ENCODE assay signal across 25 mouse cellular contexts in genomic region chr1:90403057-90403456, GRCm38 (mm10).
DNase-seq lines count a peak whose midpoint lies in the region; ATAC-seq and TF ChIP-seq lines count a peak whose summit lies in the region.
"Had no signal": no experiment of that assay in that cellular context is flagged by ENCODE, and none has a peak within 500 bp of the region (broad histone marks: within the 10 kb centered on the region; RNA-seq: fewer than 3 reads in every experiment).

No protein-coding gene starts in this region.

- no peak overlapping the region for H3K9ac ChIP-seq in midbrain, postnatal 0 days (replicated peaks; ENCODE audit: low read length, poor library complexity, severe bottlenecking)
- no peak overlapping the region for H3K9ac ChIP-seq in hindbrain, postnatal 0 days (replicated peaks; ENCODE audit: low read length)
- H3K9ac ChIP-seq: embryonic facial prominence, embryonic 15.5 days had no signal

- ATAC-seq in midbrain, postnatal 0 days (ENCODE audit: low FRiP score), result no peak
- no peak for ATAC-seq in hindbrain, postnatal 0 days
- ATAC-seq: CD4-positive, CD25-positive, alpha-beta regulatory T cell, adult 4 months; forebrain, embryonic 14.5 days; inflammation-experienced regulatory T-cells, adult 6 months had no signal

- WGBS in heart, embryonic 10.5 days, result 81% methylated on average over 6 of the region's 6 CpGs
- 78% methylated on average over 6 of the region's 6 CpGs for WGBS in midbrain, postnatal 0 days
- WGBS in midbrain, embryonic 10.5 days, result 86% methylated on average over 6 of the region's 6 CpGs
- WGBS in hindbrain, postnatal 0 days, result 49% methylated on average over 6 of the region's 6 CpGs

- 0 out of 2 replicates have a peak overlapping the region, but pooled peaks have one; percentile 4 for H3K27ac ChIP-seq in heart, embryonic 10.5 days
- no peak overlapping the region for H3K27ac ChIP-seq in midbrain, postnatal 0 days (ENCODE audit: low read depth, low read length)
- no peak overlapping the region for H3K27ac ChIP-seq in midbrain, embryonic 10.5 days (replicated peaks)
- H3K27ac ChIP-seq in hindbrain, postnatal 0 days, result no peak overlapping the region
- H3K27ac ChIP-seq: embryonic facial prominence, embryonic 15.5 days; forebrain, embryonic 10.5 days; gastrocnemius, adult 2 months had no signal

- no peak overlapping the region for H3K4me2 ChIP-seq in midbrain, postnatal 0 days (ENCODE audit: low read depth, low read length, poor library complexity, severe bottlenecking)
- no peak overlapping the region for H3K4me2 ChIP-seq in hindbrain, postnatal 0 days (ENCODE audit: low read depth, low read length)
- H3K4me2 ChIP-seq: embryonic facial prominence, embryonic 15.5 days had no signal

- H3K4me3 ChIP-seq in heart, embryonic 10.5 days, result no peak overlapping the region
- no peak overlapping the region for H3K4me3 ChIP-seq in midbrain, postnatal 0 days (ENCODE audit: low read depth, low read length)
- no peak overlapping the region for H3K4me3 ChIP-seq in midbrain, embryonic 10.5 days
- H3K4me3 ChIP-seq in hindbrain, postnatal 0 days (ENCODE audit: low read length), result no peak overlapping the region
- H3K4me3 ChIP-seq: embryonic facial prominence, embryonic 15.5 days; erythroblast, embryonic 14.5 days; forebrain, embryonic 10.5 days; gastrocnemius, adult 2 months had no signal

- no peaks in the 10 kb centered on the region for H3K27me3 ChIP-seq in heart, embryonic 10.5 days (ENCODE audit: insufficient read depth, poor library complexity, severe bottlenecking)
- no peaks in the 10 kb centered on the region for H3K27me3 ChIP-seq in midbrain, postnatal 0 days (ENCODE audit: insufficient read depth, low read length)
- peaks cover 19% of the 10 kb centered on the region for H3K27me3 ChIP-seq in midbrain, embryonic 10.5 days (ENCODE audit: low read depth, poor library complexity, severe bottlenecking)
- no peaks in the 10 kb centered on the region for H3K27me3 ChIP-seq in hindbrain, postnatal 0 days (ENCODE audit: insufficient read depth, low read length)
- H3K27me3 ChIP-seq: embryonic facial prominence, embryonic 15.5 days had no signal

- DNase-seq in heart, embryonic 10.5 days (ENCODE audit: low spot score), result no peak
- no peak for DNase-seq in heart, adult 11 months
- peak; percentile 57 for DNase-seq in midbrain, postnatal 0 days (ENCODE audit: low spot score)
- no peak for DNase-seq in midbrain, embryonic 10.5 days (ENCODE audit: low spot score)
- peak; percentile 56 for DNase-seq in hindbrain, postnatal 0 days (ENCODE audit: low spot score)
- no peak for DNase-seq in thymus, postnatal 25 days
- no peak for DNase-seq in kidney, postnatal 4 days
- DNase-seq: adrenal gland, adult 8-10 months; adrenal gland, postnatal 36 days; B cell, adult 2 months; cerebellum, adult 11 months; cerebellum, adult 8-10 months; cerebellum, postnatal 14 days; embryo, embryonic 11 days; gastrocnemius, adult 2 months; gastrocnemius, postnatal 25 days; heart, postnatal 10 days; heart, postnatal 4 days had no signal

- TF ChIP-seq CTCF in midbrain, postnatal 0 days (IDR thresholded peaks at IDR 0.05), result no peak
- TF ChIP-seq CTCF in hindbrain, postnatal 0 days (IDR thresholded peaks at IDR 0.05; ENCODE audit: low read depth), result no peak

- no peaks in the 10 kb centered on the region for H3K9me3 ChIP-seq in heart, embryonic 10.5 days
- H3K9me3 ChIP-seq in midbrain, postnatal 0 days (ENCODE audit: low read length), result no peaks in the 10 kb centered on the region
- H3K9me3 ChIP-seq in midbrain, embryonic 10.5 days (replicated peaks), result no peaks in the 10 kb centered on the region
- H3K9me3 ChIP-seq in hindbrain, postnatal 0 days (ENCODE audit: low read length), result no peaks in the 10 kb centered on the region
- H3K9me3 ChIP-seq: embryonic facial prominence, embryonic 15.5 days; forebrain, embryonic 10.5 days had no signal

- no peaks in the 10 kb centered on the region for H3K36me3 ChIP-seq in heart, embryonic 10.5 days
- no peaks in the 10 kb centered on the region for H3K36me3 ChIP-seq in midbrain, postnatal 0 days (ENCODE audit: insufficient read depth, low read length)
- H3K36me3 ChIP-seq in midbrain, embryonic 10.5 days, result no peaks in the 10 kb centered on the region
- H3K36me3 ChIP-seq in hindbrain, postnatal 0 days (ENCODE audit: insufficient read depth, low read length), result no peaks in the 10 kb centered on the region
- H3K36me3 ChIP-seq: embryonic facial prominence, embryonic 15.5 days; forebrain, embryonic 10.5 days; G1E had no signal

- H3K4me1 ChIP-seq in heart, embryonic 10.5 days, result peaks cover 29% of the 10 kb centered on the region
- no peaks in the 10 kb centered on the region for H3K4me1 ChIP-seq in midbrain, postnatal 0 days (ENCODE audit: insufficient read depth, low read length)
- H3K4me1 ChIP-seq in midbrain, embryonic 10.5 days, result peaks cover 27% of the 10 kb centered on the region
- H3K4me1 ChIP-seq in hindbrain, postnatal 0 days (ENCODE audit: insufficient read depth, low read length), result peaks cover 6% of the 10 kb centered on the region; the same call in 1 of the 2 replicates

Comparison
In these comparisons a context has a peak if more than half of its experiments do, and no peak if none do; other contexts are left out.
1. DNase-seq: peak in midbrain, postnatal 0 days (single experiment) and hindbrain, postnatal 0 days (single experiment); none in heart, embryonic 10.5 days (single experiment), heart, adult 11 months (single experiment), midbrain, embryonic 10.5 days (single experiment), thymus, postnatal 25 days (single experiment) and kidney, postnatal 4 days (0 of 2).